Mouse (Mus musculus) kidney, embryonic 14.5 days (tissue): Measurements from ENCODE around the gene Rassf3. TPM values are rescaled to one million over a fixed set of nuclear protein-coding genes. Genes with fewer than 3 reads are reported as not detected.

Experiments used
- ATAC-seq: fragments of 200-750 bp; cut with Nextera tagmentation; 2 replicates; pipeline ENCODE4 v1.8.0; 2017; ENCODE audit warnings: moderate number of reproducible peaks, mild to moderate bottlenecking, moderate TSS enrichment, moderate library complexity; ENCODE audit not compliant: low FRiP score, low TSS enrichment
- H3K27ac ChIP-seq: fragments of 300-500 bp; sonication (generic); 2 replicates; pipeline ENCODE4 v1.5.1; 2014; ENCODE audit warnings: low read depth, mild to moderate bottlenecking, low read length, moderate library complexity, mixed read lengths
- H3K27me3 ChIP-seq: fragments of 300-500 bp; sonication (generic); 2 replicates; pipeline ENCODE4 v1.6.1; 2014; ENCODE audit warnings: mild to moderate bottlenecking, low read length; ENCODE audit not compliant: control insufficient read depth, insufficient read depth
- H3K36me3 ChIP-seq: fragments of 300-500 bp; sonication (generic); 2 replicates; pipeline ENCODE4 v1.6.1; 2014; ENCODE audit warnings: low read length, mixed read lengths; ENCODE audit not compliant: control insufficient read depth, insufficient read depth
- H3K4me1 ChIP-seq: fragments of 300-500 bp; sonication (generic); 2 replicates; pipeline ENCODE4 v1.6.1; 2014; ENCODE audit warnings: low read length, mixed read lengths; ENCODE audit not compliant: control insufficient read depth, insufficient read depth
- H3K4me2 ChIP-seq: fragments of 300-500 bp; sonication (generic); replicated peaks from 2 replicates; pipeline ENCODE4 v1.6.1; 2014; ENCODE audit warnings: low read depth, mild to moderate bottlenecking, low read length
- H3K4me3 ChIP-seq: fragments of 300-500 bp; sonication (generic); 2 replicates; pipeline ENCODE4 v1.5.1; 2014; ENCODE audit warnings: mild to moderate bottlenecking, low read length
- H3K9ac ChIP-seq: fragments of 300-500 bp; sonication (generic); 2 replicates; pipeline ENCODE4 v1.6.1; 2014; ENCODE audit warnings: low read depth, mild to moderate bottlenecking, low read length, moderate library complexity
- H3K9me3 ChIP-seq: fragments of 300-500 bp; sonication (generic); 2 replicates; pipeline ENCODE4 v1.6.1; 2016; ENCODE audit warnings: low read length; ENCODE audit not compliant: control insufficient read depth
- WGBS: fragments of 180-500 bp; shearing (Covaris S2); extraction: QIAGEN DNeasy Blood & Tissue Kit; methylation state at CpG from one replicate; pipeline ENCODE4 v1.1.7; 2014; 5-methylcytosine and 5-hydroxymethylcytosine counted together
- polyA plus RNA-seq: library from polyadenylated mRNA; unstranded; fragments of >200 nt; fragmentation: Nextera tagmentation; extraction: Ambion mirVana; gene quantifications from 2 replicates; pipeline ENCODE4 v1.2.1, GENCODE M21; 2014

The Rassf3 gene
- polyA plus RNA-seq, 1 experiment from 2014 or later: 13.5 TPM

GRCm38 (mm10) chr10:121425079-121425478 lies 51.1 kb downstream of the Rassf3 start:
- Histone ChIP-seq H3K9me3 (no peaks in the 10 kb centered on the region), H3K36me3 (no peaks in the 10 kb centered on the region), H3K4me2 (no peak overlapping the region), H3K4me3 (no peak overlapping the region), H3K9ac (no peak overlapping the region), H3K27ac (no peak overlapping the region), H3K27me3 (no peaks in the 10 kb centered on the region), H3K4me1 (peaks cover 61% of the 10 kb centered on the region)
- ATAC-seq: no peak
- WGBS: 87% methylated on average over 5 of the region's 5 CpGs

DNA sequence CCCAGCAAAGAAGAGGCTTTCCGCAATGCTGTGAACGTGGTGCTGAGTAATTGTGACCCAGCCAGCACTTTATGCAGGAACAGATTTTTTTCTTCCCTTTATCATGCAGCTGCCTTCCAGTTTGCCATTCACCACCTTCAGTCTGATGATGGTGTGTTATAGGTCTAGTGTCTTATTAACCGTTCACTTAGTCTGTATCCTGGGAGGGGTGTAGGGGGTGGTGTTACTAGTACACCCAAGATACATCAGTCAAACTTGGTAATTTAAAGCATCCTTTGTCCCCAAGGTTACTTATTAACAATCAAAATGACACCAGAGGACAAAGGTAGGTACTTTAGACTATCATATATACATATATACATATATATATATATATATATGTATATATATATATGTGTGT lies 51.7 kb downstream of the Rassf3 start:
- H3K9ac ChIP-seq: no peak overlapping the region
- 0 out of 2 replicates have a peak overlapping the region, but pooled peaks have one; percentile 6 for H3K27ac ChIP-seq
- no peaks in the 10 kb centered on the region for H3K27me3 ChIP-seq
- ATAC-seq: no peak
- peaks cover 61% of the 10 kb centered on the region for H3K4me1 ChIP-seq
- WGBS: 79% methylated on average over 3 of the region's 3 CpGs
- H3K4me2 ChIP-seq: no peak overlapping the region
- no peaks in the 10 kb centered on the region for H3K36me3 ChIP-seq
- H3K9me3 ChIP-seq: no peaks in the 10 kb centered on the region
- no peak overlapping the region for H3K4me3 ChIP-seq

DNA sequence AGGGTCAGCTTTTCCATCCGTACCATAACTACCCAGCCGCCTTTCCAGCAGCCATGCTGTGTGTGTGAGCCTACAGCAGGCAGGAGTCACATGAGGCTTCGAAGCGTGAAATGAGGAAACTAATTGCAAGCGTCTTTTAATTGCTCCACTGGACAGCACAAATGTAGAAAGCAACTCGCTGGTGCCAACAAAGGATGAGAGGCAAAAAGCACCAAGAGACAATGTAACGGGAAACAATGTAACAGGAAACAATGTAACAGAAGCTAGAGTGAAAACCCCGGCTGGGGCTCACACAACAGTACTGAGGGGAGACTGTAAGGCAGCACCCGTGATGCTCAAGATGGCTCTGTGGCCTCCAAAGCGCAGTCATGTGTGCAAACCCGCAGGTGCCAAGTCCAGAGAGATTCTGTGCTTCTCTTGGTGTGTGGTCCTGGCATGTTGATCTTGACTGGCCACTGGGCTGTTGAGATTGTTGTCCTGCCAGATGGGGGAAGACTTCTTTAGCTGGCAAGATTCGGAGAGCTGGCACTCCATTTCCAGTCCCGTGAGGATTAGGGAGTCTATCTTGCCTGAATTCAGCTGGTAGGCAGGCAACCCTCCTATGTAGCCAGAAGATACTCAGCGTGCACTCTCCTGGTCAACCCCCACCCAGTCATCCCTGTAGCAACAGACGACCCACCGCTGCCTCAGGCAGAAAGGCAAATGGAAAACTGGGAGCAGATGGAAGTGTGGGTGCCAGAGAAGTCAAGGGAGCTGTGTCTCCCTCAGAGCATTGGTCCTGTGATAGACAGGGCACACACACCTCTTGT lies 52.4 kb downstream of the Rassf3 start:
- no peak overlapping the region for H3K4me3 ChIP-seq
- H3K4me1 ChIP-seq: peaks cover 62% of the 10 kb centered on the region
- 60% methylated on average over 16 of the region's 16 CpGs for WGBS
- ATAC-seq: no peak
- no peaks in the 10 kb centered on the region for H3K36me3 ChIP-seq
- H3K4me2 ChIP-seq: no peak overlapping the region
- H3K9ac ChIP-seq: no peak overlapping the region
- no peaks in the 10 kb centered on the region for H3K9me3 ChIP-seq
- no peaks in the 10 kb centered on the region for H3K27me3 ChIP-seq
- peak overlapping the region; percentile 6; the same call in 1 of the 2 replicates for H3K27ac ChIP-seq

DNA sequence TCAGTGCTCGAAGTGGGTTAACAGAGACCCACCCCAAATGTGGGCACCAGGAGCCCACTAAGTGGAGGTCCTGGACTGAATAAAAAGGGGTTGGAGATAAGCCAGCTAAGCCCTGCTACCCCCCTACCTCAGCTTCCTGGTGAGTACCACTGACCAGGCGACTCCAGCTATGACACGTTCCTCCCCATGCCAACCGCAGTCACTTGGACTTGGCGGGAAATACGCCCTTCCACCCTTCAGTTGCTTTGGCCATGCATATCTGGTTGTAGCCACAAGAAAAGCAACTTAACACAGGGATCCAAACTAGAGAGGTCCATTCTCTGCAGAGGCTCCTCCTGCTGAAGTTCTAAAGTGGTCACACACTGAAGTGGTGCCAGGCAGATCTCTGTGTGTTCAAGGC lies 53.9 kb downstream of the Rassf3 start:
- no peak overlapping the region for H3K4me2 ChIP-seq
- H3K4me1 ChIP-seq: peaks cover 51% of the 10 kb centered on the region
- no peak overlapping the region for H3K4me3 ChIP-seq
- no peak overlapping the region for H3K9ac ChIP-seq
- H3K27ac ChIP-seq: no peak overlapping the region
- 90% methylated on average over 6 of the region's 6 CpGs for WGBS
- ATAC-seq: no peak
- no peaks in the 10 kb centered on the region for H3K27me3 ChIP-seq
- no peaks in the 10 kb centered on the region for H3K36me3 ChIP-seq
- H3K9me3 ChIP-seq: no peaks in the 10 kb centered on the region

DNA sequence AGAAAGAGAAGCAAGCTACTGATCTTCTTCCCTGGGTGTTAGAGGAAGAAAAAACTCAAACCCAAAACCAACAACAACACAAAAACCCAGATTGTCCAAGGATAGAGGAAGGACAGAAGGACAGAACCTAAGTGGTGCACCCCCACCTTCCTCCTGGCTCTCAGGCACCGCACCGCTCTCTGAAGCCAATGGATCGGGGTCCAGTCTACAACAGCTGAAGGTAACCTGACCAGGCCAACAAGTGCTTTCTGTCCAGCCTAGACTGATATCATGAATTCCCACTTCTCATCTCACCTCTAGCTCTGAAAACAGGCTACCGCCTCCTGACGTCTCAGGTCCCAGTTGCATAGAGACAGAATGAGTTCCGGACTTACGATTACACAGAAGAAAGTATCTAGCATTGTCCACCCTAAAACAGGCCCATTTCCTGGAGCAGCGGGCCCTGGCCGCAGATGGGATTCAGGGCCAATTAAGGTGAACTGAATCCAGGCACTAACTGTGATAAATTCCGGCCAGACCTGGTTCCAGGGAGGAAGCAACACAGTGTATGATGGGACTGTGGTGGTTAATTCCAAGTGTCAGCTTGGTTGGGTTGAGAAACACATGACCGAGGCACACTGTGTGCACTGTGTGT lies 54.4 kb downstream of the Rassf3 start:
- Histone ChIP-seq H3K36me3 (no peaks in the 10 kb centered on the region), H3K9ac (no peak overlapping the region), H3K27me3 (no peaks in the 10 kb centered on the region), H3K27ac (no peak overlapping the region), H3K4me2 (no peak overlapping the region), H3K9me3 (no peaks in the 10 kb centered on the region), H3K4me3 (no peak overlapping the region), H3K4me1 (peaks cover 56% of the 10 kb centered on the region)
- 88% methylated on average over 11 of the region's 11 CpGs for WGBS
- ATAC-seq: no peak

GRCm38 (mm10) chr10:121421023-121421422 lies 55.1 kb downstream of the Rassf3 start:
- no peak overlapping the region for H3K27ac ChIP-seq
- H3K4me3 ChIP-seq: no peak overlapping the region
- H3K4me2 ChIP-seq: no peak overlapping the region
- no peak for ATAC-seq
- no peaks in the 10 kb centered on the region for H3K27me3 ChIP-seq
- peaks cover 59% of the 10 kb centered on the region for H3K4me1 ChIP-seq
- H3K9ac ChIP-seq: no peak overlapping the region
- WGBS: 71% methylated on average over 9 of the region's 9 CpGs
- H3K36me3 ChIP-seq: no peaks in the 10 kb centered on the region
- no peaks in the 10 kb centered on the region for H3K9me3 ChIP-seq

GRCm38 (mm10) chr10:121419640-121420470 lies 56.3 kb downstream of the Rassf3 start:
- no peak overlapping the region for H3K9ac ChIP-seq
- H3K27ac ChIP-seq: peak overlapping the region; percentile 43; the same call in 1 of the 2 replicates
- no peak overlapping the region for H3K4me3 ChIP-seq
- peaks cover 5% of the 10 kb centered on the region; the same call in 1 of the 2 replicates for H3K36me3 ChIP-seq
- H3K27me3 ChIP-seq: no peaks in the 10 kb centered on the region
- H3K4me2 ChIP-seq: peak overlapping the region; percentile 27
- 28% methylated on average over 22 of the region's 22 CpGs for WGBS
- peak; percentile 73 for ATAC-seq
- peaks cover 58% of the 10 kb centered on the region for H3K4me1 ChIP-seq
- no peaks in the 10 kb centered on the region for H3K9me3 ChIP-seq

GRCm38 (mm10) chr10:121418835-121419234 lies 57.3 kb downstream of the Rassf3 start:
- H3K27ac ChIP-seq: 0 out of 2 replicates have a peak overlapping the region, but pooled peaks have one; percentile 43
- H3K4me1 ChIP-seq: peaks cover 52% of the 10 kb centered on the region
- H3K36me3 ChIP-seq: peaks cover 9% of the 10 kb centered on the region; the same call in 1 of the 2 replicates
- no peak for ATAC-seq
- H3K4me2 ChIP-seq: no peak overlapping the region
- 85% methylated on average over 14 of the region's 14 CpGs for WGBS
- H3K9ac ChIP-seq: no peak overlapping the region
- H3K4me3 ChIP-seq: no peak overlapping the region
- no peaks in the 10 kb centered on the region for H3K9me3 ChIP-seq
- no peaks in the 10 kb centered on the region for H3K27me3 ChIP-seq
